Mouse (Mus musculus) c-Kit-negative CD71-positive TER-119-positive erythroid progenitor cells, embryonic 14.5 days (primary cell): ENCODE results near the gene Scarf1.

Experiments
- DNase-seq: peaks from one replicate; pipeline ENCODE4 v3.0.0-alpha.2; 2013; ENCODE audit warnings: low read depth, low spot score

Gene Scarf1

DNA sequence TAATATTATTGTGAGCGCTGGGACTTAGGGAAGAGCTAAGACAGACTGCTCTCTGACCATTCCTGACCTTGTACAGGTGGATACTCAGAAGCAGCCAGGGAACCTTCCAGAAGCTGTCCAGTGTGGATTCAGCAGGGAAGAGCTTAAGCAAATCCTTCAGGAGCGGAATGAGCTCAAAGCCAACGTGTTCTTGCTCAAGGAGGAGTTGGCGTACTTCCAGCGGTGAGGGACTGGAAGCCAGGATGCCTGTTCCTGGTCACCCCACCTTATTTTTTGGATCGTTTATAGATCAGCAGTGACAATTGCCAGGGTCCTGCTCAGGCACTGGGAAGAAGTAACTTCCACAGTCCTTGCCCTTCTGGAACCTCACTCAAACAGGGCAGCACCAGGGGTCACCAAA is 2.1 kb upstream of the Scarf1 start:
- no peak for DNase-seq

DNA sequence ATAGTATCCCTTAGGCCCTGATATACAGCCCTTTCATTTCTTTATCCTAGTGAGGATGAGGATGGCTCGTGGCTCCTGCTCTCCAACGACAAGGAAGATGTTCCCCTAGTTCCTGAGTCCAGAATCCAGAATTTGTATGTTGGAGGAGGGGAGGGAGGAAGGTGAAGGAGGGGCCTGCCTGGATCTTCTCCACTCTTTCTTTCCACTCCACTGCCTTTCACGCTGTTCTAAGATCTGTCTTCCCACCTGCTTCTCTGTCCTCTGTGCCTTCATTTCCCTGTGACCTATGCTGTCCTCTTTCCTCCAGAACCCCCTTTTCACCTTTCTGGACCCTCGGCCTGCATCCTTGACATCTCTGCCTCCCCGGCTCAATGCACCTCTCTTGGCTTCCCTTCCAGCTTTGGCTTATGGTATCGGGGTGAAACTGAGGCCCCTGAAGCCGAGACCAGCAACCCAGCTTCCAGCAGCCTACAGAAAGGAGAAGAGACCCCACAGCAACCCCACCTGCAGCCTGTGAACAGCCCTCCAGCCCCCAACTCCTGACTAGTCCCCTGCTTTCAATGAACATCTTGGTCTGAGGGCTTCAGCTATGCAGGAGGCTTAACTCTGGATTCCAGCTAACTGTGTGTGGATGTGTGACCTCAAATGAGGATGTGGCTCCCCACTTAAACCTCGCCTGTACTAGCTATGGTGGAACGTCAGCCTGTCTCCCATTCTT is 880 bp upstream of the Scarf1 start:
- no peak for DNase-seq

GRCm38 (mm10) chr11:75515186-75515585 is 1.8 kb downstream of the Scarf1 start:
- DNase-seq: no peak

DNA sequence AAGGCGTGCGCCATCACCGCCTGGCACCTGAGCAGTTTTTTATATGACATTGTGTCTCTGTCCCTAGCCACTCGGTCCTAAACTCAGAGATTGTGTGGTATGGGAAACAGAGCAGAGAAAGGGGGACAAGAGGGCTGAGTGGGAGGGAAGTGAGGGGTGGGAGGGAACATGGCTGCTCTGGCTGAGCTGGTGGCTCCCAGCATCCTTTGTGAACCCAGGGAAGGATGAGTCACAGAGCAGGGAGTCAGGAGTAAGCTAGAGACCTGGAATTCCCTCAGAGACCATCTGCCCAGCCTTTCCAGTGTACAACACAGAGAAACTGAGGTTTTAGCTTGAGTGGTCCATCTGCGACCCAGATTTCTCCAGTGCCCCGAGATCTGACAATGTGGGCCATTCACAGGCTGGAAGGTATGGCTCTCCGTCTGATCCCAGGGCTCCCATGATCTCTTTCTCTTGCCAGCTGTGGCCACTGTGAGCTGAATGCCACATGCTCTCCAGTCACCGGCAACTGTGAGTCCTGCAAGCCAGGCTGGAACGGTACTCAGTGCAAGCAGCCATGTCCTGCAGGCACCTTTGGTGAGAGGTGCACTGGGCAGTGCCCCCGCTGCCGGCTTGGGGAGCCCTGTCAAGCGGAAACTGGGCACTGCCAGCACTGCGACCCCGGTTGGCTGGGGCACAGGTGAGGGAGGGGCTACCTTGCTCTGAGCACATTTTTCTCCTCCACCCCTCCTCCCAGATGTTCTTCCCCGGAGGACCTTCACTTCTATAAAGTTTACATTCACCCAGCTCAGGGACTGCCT is 6.7 kb downstream of the Scarf1 start:
- no peak for DNase-seq

DNA sequence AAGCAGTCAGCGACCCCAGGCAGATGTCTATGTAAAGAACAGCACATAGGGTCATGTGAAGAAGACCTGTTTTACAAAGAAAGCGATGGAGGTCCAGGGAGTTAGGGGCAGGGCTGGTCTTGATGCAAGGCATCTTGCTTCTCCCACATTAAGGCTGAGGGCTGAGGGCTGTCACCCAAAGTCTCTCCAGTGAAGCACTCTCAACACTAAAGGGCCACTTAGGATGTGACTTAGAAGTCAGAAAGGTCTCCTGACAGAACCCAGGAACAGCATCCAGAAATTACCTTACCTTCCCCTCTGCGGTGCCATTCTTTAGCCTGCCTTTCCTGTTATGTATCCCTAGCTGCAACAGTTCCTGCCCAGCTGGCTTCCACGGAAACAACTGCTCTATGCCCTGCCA is 8.3 kb downstream of the Scarf1 start:
- DNase-seq: no peak

DNA sequence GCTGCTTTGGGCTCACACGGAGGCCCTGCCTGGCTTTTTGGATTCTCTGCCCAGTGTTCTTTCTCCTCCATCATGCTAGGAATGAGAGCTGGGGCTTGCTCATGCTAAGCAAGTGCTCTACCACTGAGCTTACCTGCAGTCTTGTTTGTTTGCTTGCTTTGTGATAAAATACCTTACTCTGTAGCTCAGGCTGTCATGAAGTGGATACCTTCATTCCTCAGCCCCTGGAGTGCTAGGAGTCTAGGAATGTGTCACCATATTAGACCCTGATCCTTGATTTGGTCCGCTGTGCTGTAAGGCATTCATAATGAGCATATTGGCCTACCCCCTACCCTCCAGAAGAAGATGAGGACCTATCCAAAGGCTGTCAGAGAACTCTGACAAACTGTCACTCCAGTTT is 9.5 kb downstream of the Scarf1 start:
- no peak for DNase-seq

- no peak for DNase-seq
Observed at GRCm38 (mm10) chr11:75525531-75526125, 12.3 kb downstream of the Scarf1 start.

DNA sequence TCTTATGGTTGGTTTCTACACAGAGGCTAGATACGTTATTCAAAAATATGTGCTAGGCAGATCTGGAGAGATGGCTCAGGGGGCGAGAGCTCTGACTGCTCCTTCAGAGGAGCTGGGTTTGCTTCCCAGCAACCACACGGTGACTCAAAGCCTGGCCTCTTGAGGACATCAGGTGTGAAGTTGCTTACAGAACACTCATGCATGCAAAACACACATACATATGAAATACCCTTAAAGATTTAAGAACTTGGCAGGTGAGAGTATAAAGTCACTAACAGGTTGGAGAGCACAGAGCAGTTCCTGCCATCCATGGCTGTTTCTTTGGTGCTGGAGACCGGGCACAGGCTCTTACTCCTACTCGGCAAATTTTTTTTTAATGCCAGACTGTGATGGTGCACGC is 13.6 kb downstream of the Scarf1 start:
- no peak for DNase-seq

DNA sequence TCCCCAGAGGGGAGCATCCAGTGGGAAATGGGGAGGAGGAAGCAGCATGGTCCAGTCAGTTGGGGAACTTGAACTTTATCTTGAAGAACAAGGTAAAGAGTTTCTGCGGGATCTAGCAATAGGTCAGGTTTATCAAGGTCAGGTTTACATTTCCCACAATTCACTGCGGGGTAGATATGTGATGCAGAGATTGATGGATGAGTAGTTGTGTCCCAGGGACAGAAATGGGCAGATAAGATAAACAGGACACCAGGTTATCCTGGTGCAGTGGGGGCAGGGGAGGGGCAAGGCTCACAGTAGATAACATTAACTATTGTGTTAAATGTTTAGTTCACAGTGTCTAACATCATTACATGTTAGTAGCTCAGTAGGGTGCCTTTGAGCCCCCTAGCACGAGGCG is 16.4 kb downstream of the Scarf1 start:
- DNase-seq: no peak

DNA sequence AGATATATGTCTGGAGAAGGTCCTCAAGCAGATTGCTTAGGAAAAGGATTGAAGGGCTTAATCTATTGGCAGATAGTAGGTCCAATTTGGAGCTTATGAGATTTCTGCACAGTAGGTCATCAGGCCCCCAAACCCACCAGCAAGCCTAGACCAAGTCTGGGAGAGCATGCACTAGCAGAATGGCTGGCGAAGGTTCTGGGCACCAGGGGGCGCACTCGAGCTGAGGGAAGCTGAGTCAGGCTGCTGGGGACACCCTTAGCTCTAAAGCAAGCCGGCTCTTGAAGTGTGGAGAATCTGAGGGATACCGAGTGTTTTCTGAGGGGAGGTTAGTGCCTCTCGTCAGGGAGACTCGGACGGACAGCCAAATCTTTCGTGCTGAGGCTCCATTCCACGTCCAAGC is 17.0 kb downstream of the Scarf1 start:
- peak; percentile 83 for DNase-seq

- DNase-seq: no peak
Observed at GRCm38 (mm10) chr11:75530845-75531373, 17.6 kb downstream of the Scarf1 start.

DNA sequence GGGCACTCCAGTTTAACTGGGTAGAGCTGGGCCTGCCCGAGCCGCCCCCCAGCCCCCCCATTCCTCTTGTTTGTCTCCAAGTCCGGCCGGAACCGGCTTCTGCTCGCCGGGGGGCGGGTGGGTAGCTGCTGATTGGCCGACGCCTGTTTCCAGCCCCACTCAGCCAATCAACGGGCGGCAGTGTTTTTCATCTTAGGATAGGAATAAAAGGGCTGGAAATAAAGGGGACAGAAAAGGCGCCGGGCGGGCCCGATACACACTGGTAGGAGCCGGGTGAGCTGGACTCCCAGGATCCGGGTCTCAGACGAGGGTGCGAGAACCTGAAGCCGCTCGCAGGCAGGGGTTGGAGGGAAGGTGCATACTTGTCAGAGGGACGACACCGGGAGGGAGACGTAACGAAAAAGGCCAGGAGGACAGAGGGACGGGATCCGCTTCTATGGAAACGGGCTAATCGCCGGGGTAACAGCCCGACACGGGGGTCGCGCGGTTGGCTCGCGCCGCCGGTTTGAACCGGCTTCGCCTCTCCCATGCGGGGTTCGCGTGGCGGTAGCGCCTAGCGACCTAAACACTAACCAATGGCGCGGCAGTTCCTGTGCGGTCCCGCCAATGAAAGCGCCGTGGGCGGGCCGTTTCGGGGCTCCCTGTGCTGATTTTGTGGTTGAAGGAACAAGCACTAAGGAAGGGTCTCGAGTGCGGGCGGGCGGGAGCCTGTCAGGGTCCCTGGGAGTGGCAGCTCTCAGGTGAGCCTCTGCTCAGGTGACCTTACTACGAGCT is 18.3 kb downstream of the Scarf1 start, which contains the start of gene Slc43a2:
Gene Slc43a2 (plus strand): TSS at position 226 of the 774 bp plus-strand sequence.
- peak; percentile 84 for DNase-seq

- DNase-seq: no peak
Observed at GRCm38 (mm10) chr11:75532340-75533277, 19.3 kb downstream of the Scarf1 start.

GRCm38 (mm10) chr11:75533314-75534015 is 20.1 kb downstream of the Scarf1 start:
- DNase-seq: no peak

GRCm38 (mm10) chr11:75534286-75535033 is 21.1 kb downstream of the Scarf1 start:
- no peak for DNase-seq

- no peak for DNase-seq
Observed at GRCm38 (mm10) chr11:75535106-75535795, 21.9 kb downstream of the Scarf1 start.

GRCm38 (mm10) chr11:75536255-75537024 is 23.1 kb downstream of the Scarf1 start:
- no peak for DNase-seq

- no peak for DNase-seq
Observed at GRCm38 (mm10) chr11:75537025-75537414, 23.7 kb downstream of the Scarf1 start.
